Mouse (Mus musculus) spleen, adult 10 weeks (tissue): ENCODE measurements around the gene Osgep. TPM values are rescaled to one million over a fixed set of nuclear protein-coding genes. Genes with fewer than 3 reads are reported as not detected.

Experiments
- polyA plus RNA-seq: library from polyadenylated mRNA; stranded (reverse); fragments of 350-450 nt; fragmentation: Illumina TruSeq; extraction: RNeasy Lipid Tissue Mini Kit (QIAGEN cat#74804); gene quantifications from one replicate; pipeline ENCODE4 v1.2.3, GENCODE M21; 2015; ENCODE audit warnings: low replicate concordance; ENCODE audit not compliant: insufficient read depth

Osgep gene
- 54.5 TPM for polyA plus RNA-seq

GRCm38 (mm10) chr14:50924281-50925064 lies at the start of gene Osgep, which contains the start of gene Apex1:
TSS of gene Osgep (minus strand) at chr14:50924893.
TSS of gene Apex1 (plus strand) at chr14:50924968.

GRCm38 (mm10) chr14:50955942-50956508 lies 31.3 kb upstream of the Osgep start, which contains the start of gene Pnp2:
TSS of gene Pnp2 (plus strand) at chr14:50955992.

DNA sequence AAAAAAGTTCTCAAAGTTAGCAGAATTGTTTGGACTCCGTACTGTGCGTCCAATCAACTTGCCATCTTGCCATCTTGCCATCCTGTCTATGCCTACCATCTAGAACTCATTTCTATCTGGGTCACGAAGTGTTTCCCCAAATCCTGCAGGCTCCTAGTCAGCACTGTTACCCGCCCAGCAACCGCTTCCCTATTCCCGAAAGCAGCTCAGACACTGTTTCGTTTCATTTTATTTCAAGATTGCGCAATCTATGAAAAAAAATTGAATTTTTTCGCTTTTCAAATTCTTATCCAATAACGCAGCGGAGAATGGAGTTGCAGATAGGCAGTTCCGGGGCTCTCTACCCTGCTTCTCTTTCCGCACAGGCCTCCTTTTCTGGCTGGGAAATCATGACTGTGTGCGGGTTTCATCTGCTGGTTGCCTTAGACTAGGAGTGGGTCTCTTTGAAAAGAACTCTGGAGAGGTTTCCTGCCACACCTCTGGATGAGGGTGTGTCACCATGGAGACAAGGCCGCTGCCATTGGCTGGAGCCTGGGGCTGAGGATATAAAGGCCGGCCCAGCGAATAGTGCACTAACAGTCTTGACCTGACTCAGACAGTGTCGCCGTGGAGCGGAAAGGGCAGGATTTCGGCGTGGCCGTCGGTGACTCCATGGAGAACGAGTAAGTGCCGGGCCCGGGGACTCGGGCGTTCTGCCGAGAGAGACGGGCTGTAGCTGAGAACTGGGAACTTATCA lies 19.4 kb upstream of the Osgep start, which contains the start of gene Gm49342:
TSS of gene Gm49342 (plus strand) at position 586 of the 736 bp plus-strand sequence.

GRCm38 (mm10) chr14:50930754-50931492 lies 6.2 kb upstream of the Osgep start, which contains the start of the genes Pip4p1 and Pnp:
TSS of gene Pip4p1 (minus strand) at chr14:50930856.
TSS of gene Pnp (plus strand) at chr14:50931082.

DNA sequence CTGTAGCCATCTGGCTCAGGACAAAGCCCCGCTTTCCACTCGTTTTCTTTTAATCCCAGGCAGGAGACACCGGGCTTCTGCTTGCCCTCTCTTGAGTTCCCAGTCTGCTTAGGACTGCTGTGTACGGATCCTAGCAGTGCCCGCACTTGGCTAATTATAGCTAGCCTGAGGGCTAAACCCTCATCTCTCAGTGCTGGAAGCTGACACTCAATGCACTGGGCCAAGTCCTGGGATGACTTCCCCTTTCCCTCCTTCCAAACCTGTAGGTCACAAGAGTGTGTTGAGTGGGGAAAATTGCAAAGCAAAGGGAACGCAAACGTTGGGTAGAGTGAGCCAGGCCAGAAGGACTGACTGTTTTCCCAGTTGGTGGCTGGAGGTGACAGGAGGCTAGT lies 27.3 kb downstream of the Osgep start, which contains the start of gene Klhl33:
TSS of gene Klhl33 (minus strand) at position 134 of the 392 bp plus-strand sequence.

GRCm38 (mm10) chr14:50869889-50870804 lies 54.5 kb downstream of the Osgep start, which contains the start of gene Tep1:
TSS of gene Tep1 (minus strand) at chr14:50870560.

Other genes starting within 250 kb of the Osgep start
- gene Olfr747, start 231.7 kb downstream of the Osgep start, polyA plus RNA-seq: not detected
- gene Olfr748, start 217.5 kb downstream of the Osgep start, polyA plus RNA-seq: not detected
- not detected for gene Olfr749, start 179.8 kb downstream of the Osgep start, polyA plus RNA-seq
- gene Ttc5, start 139.4 kb downstream of the Osgep start, polyA plus RNA-seq: 70.2 TPM
- gene Ccnb1ip1, start 117.2 kb downstream of the Osgep start, polyA plus RNA-seq: not detected
- 122 TPM for gene Parp2, start 117.1 kb downstream of the Osgep start, polyA plus RNA-seq
- gene Tep1, start 54.3 kb downstream of the Osgep start, polyA plus RNA-seq: 58.6 TPM
- 0.44 TPM for gene Klhl33, start 27.4 kb downstream of the Osgep start, polyA plus RNA-seq
- 60.1 TPM for gene Apex1, start 75 bp upstream of the Osgep start, polyA plus RNA-seq
- gene Pip4p1, start 6.0 kb upstream of the Osgep start, polyA plus RNA-seq: 134 TPM
- gene Pnp, start 6.2 kb upstream of the Osgep start, polyA plus RNA-seq: 58.5 TPM
- gene Gm49342, start 19.6 kb upstream of the Osgep start, polyA plus RNA-seq: 76.0 TPM
- 4.6 TPM for gene Pnp2, start 31.1 kb upstream of the Osgep start, polyA plus RNA-seq
- 0.26 TPM for gene Rnase10, start 82.9 kb upstream of the Osgep start, polyA plus RNA-seq
- gene Rnase9, start 117.0 kb upstream of the Osgep start, polyA plus RNA-seq: not detected
- not detected for gene Rnase11, start 125.3 kb upstream of the Osgep start, polyA plus RNA-seq
- gene Rnase12, start 132.8 kb upstream of the Osgep start, polyA plus RNA-seq: 4.4 TPM
- gene Olfr750, start 149.5 kb upstream of the Osgep start, polyA plus RNA-seq: not detected
- 32.5 TPM for gene Rnase4, start 166.2 kb upstream of the Osgep start, polyA plus RNA-seq
- gene Ang, start 166.3 kb upstream of the Osgep start, polyA plus RNA-seq: 5.4 TPM
- gene Eddm3b, start 189.5 kb upstream of the Osgep start, polyA plus RNA-seq: not detected
- 227 TPM for gene Rnase6, start 199.0 kb upstream of the Osgep start, polyA plus RNA-seq
- gene Rnase1, start 221.9 kb upstream of the Osgep start, polyA plus RNA-seq: 7.4 TPM
- gene Rnase2b, start 237.4 kb upstream of the Osgep start, polyA plus RNA-seq: not detected